Mouse (Mus musculus) midbrain, postnatal 0 days (tissue): Measurements from ENCODE around the gene Col4a3bp. TPM values are rescaled to one million over a fixed set of nuclear protein-coding genes. Genes with fewer than 3 reads are reported as not detected.

Source experiments
- ATAC-seq: fragments of 200-750 bp; cut with Nextera tagmentation; 2 replicates; pipeline ENCODE4 v1.8.0; 2017; ENCODE audit warnings: moderate number of reproducible peaks, mild to moderate bottlenecking, moderate TSS enrichment, moderate library complexity; ENCODE audit not compliant: low FRiP score
- DNase-seq: peaks from one replicate; pipeline ENCODE4 v3.0.0-alpha.2; 2015; ENCODE audit warnings: low spot score
- H3K27ac ChIP-seq: fragments of 300-500 bp; sonication (generic); 2 replicates; pipeline ENCODE4 v1.5.1; 2014; ENCODE audit warnings: low read depth, mild to moderate bottlenecking, low read length, mixed read lengths
- H3K27me3 ChIP-seq: fragments of 300-500 bp; sonication (generic); 2 replicates; pipeline ENCODE4 v1.6.1; 2014; ENCODE audit warnings: low read length, control low read depth, mixed read lengths; ENCODE audit not compliant: insufficient read depth
- H3K36me3 ChIP-seq: fragments of 300-500 bp; sonication (generic); 2 replicates; pipeline ENCODE4 v1.6.1; 2014; ENCODE audit warnings: low read length, control low read depth, mixed read lengths; ENCODE audit not compliant: insufficient read depth
- H3K4me1 ChIP-seq: fragments of 300-500 bp; sonication (generic); 2 replicates; pipeline ENCODE4 v1.6.1; 2014; ENCODE audit warnings: mild to moderate bottlenecking, control low read depth, antibody characterized with exemption, low read length, mixed read lengths; ENCODE audit not compliant: insufficient read depth
- H3K4me2 ChIP-seq: fragments of 300-500 bp; sonication (generic); 2 replicates; pipeline ENCODE4 v1.6.1; 2014; ENCODE audit warnings: low read depth, mild to moderate bottlenecking, low read length, mixed read lengths; ENCODE audit not compliant: poor library complexity, severe bottlenecking
- H3K4me3 ChIP-seq: fragments of 300-500 bp; sonication (generic); 2 replicates; pipeline ENCODE4 v1.5.1; 2014; ENCODE audit warnings: low read depth, mild to moderate bottlenecking, low read length, moderate library complexity
- H3K9ac ChIP-seq: fragments of 300-500 bp; sonication (generic); replicated peaks from 2 replicates; pipeline ENCODE4 v1.6.1; 2014; ENCODE audit warnings: mild to moderate bottlenecking, low read length, moderate library complexity, mixed read lengths; ENCODE audit not compliant: poor library complexity, severe bottlenecking
- H3K9me3 ChIP-seq: fragments of 300-500 bp; sonication (generic); 2 replicates; pipeline ENCODE4 v1.6.1; 2016; ENCODE audit warnings: low read length, control low read depth
- CTCF ChIP-seq: IDR thresholded peaks from 2 replicates; pipeline ENCODE4 v1.5.1; 2016; ENCODE audit warnings: antibody characterized with exemption, mild to moderate bottlenecking
- WGBS: fragments of 180-500 bp; shearing (Covaris S2); extraction: QIAGEN DNeasy Blood & Tissue Kit; methylation state at CpG from one replicate; pipeline ENCODE4 v1.1.7; 2014; 5-methylcytosine and 5-hydroxymethylcytosine counted together
- polyA plus RNA-seq: library from polyadenylated mRNA; unstranded; fragments of >200 nt; fragmentation: Nextera tagmentation; extraction: Ambion mirVana; gene quantifications from 2 replicates; pipeline ENCODE4 v1.2.1, GENCODE M21; 2015
- total RNA-seq: library from RNA; depleted of rRNA; stranded (reverse); fragments of >200 nt; gene quantifications from 2 replicates; pipeline ENCODE4 v1.2.3, GENCODE M21; 2014

The Col4a3bp gene
- total and polyA plus RNA-seq, 2 experiments from 2014 or later = 9.6 to 43.4 TPM

GRCm38 (mm10) chr13:96533742-96534141, 8.7 kb upstream of the Col4a3bp start:
- TF ChIP-seq CTCF = no peak
- H3K27ac ChIP-seq = no peak overlapping the region
- H3K4me3 ChIP-seq = no peak overlapping the region
- H3K27me3 ChIP-seq = no peaks in the 10 kb centered on the region
- no peak overlapping the region for H3K9ac ChIP-seq
- H3K9me3 ChIP-seq = no peaks in the 10 kb centered on the region
- no peak overlapping the region for H3K4me2 ChIP-seq
- ATAC-seq = no peak
- WGBS = 72% methylated on average over 2 of the region's 2 CpGs
- H3K4me1 ChIP-seq = no peaks in the 10 kb centered on the region
- no peak for DNase-seq
- no peaks in the 10 kb centered on the region for H3K36me3 ChIP-seq

GRCm38 (mm10) chr13:96536821-96537572, 5.4 kb upstream of the Col4a3bp start:
- 85% methylated on average over 5 of the region's 5 CpGs for WGBS
- TF ChIP-seq CTCF = no peak
- Histone ChIP-seq H3K36me3 (no peaks in the 10 kb centered on the region), H3K4me2 (no peak overlapping the region), H3K27ac (no peak overlapping the region), H3K4me1 (no peaks in the 10 kb centered on the region), H3K9ac (no peak overlapping the region), H3K9me3 (no peaks in the 10 kb centered on the region), H3K27me3 (no peaks in the 10 kb centered on the region), H3K4me3 (no peak overlapping the region)
- ATAC-seq = no peak
- no peak for DNase-seq

GRCm38 (mm10) chr13:96538103-96538502, 4.3 kb upstream of the Col4a3bp start:
- Histone ChIP-seq H3K27ac (no peak overlapping the region), H3K36me3 (no peaks in the 10 kb centered on the region), H3K4me2 (no peak overlapping the region), H3K9ac (no peak overlapping the region), H3K27me3 (no peaks in the 10 kb centered on the region), H3K4me3 (no peak overlapping the region), H3K4me1 (no peaks in the 10 kb centered on the region), H3K9me3 (no peaks in the 10 kb centered on the region)
- WGBS = 81% methylated on average over 3 of the region's 3 CpGs
- DNase-seq (no peak), ATAC-seq (no peak)
- no peak for TF ChIP-seq CTCF

GRCm38 (mm10) chr13:96541381-96541780, 1.0 kb upstream of the Col4a3bp start:
- peak overlapping the region; percentile 97; the same call in 1 of the 2 replicates for H3K4me3 ChIP-seq
- no peaks in the 10 kb centered on the region for H3K27me3 ChIP-seq
- no peak for TF ChIP-seq CTCF
- no peak for ATAC-seq
- H3K27ac ChIP-seq = no peak overlapping the region
- no peaks in the 10 kb centered on the region for H3K4me1 ChIP-seq
- H3K9ac ChIP-seq = no peak overlapping the region
- H3K4me2 ChIP-seq = peak overlapping the region; percentile 57
- H3K9me3 ChIP-seq = no peaks in the 10 kb centered on the region
- no peak for DNase-seq
- H3K36me3 ChIP-seq = no peaks in the 10 kb centered on the region
- WGBS = 56% methylated on average over 2 of the region's 2 CpGs

- peak; percentile 81 for ATAC-seq
- peak overlapping the region; percentile 97 for H3K9ac ChIP-seq
- H3K36me3 ChIP-seq = no peaks in the 10 kb centered on the region
- H3K4me2 ChIP-seq = peak overlapping the region; percentile 63
- WGBS = under 1% methylated on average over 63 of the region's 73 CpGs
- peak overlapping the region; percentile 95 for H3K27ac ChIP-seq
- no peaks in the 10 kb centered on the region for H3K4me1 ChIP-seq
- no peaks in the 10 kb centered on the region for H3K27me3 ChIP-seq
- no peaks in the 10 kb centered on the region for H3K9me3 ChIP-seq
- DNase-seq = peak; percentile 40
- H3K4me3 ChIP-seq = peak overlapping the region; percentile 97
- TF ChIP-seq CTCF = no peak
Observed at GRCm38 (mm10) chr13:96542901-96543891, 778 bp downstream of the Col4a3bp start.
